Mouse (Mus musculus) adipocyte (in vitro differentiated cells): ENCODE data around the gene Nrn1l.

Experiments
- DNase-seq: peaks from one replicate; pipeline ENCODE4 v3.0.0-alpha.2; 2016; ENCODE audit warnings: low spot score

Gene Nrn1l

GRCm38 (mm10) chr8:105893339-105893738, at the start of gene Nrn1l:
Gene Nrn1l (plus strand): TSS chr8:105893567.
- DNase-seq: peak; percentile 76

GRCm38 (mm10) chr8:105846678-105847077, 46.7 kb upstream of the Nrn1l start:
- no peak for DNase-seq

GRCm38 (mm10) chr8:105850014-105850413, 43.4 kb upstream of the Nrn1l start:
- no peak for DNase-seq

DNA sequence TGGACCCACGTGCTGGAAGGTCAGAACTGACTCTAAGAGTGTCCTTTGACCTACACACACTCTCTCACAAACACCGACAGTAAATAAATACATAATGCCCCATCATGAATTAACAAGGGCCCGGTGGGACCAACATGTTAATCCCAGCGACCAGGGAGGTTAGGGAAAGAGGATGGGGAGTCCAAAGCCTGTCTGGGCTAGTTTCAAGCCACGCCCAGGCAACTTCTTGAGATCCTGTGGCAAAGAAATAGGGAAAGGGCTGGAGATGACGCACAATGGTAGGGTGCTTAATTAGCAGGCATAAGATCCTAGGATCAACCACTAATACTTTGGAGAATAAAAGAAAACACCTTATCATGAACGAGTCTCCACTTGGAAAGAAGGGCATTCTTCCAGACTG, 42.8 kb upstream of the Nrn1l start:
- no peak for DNase-seq

DNA sequence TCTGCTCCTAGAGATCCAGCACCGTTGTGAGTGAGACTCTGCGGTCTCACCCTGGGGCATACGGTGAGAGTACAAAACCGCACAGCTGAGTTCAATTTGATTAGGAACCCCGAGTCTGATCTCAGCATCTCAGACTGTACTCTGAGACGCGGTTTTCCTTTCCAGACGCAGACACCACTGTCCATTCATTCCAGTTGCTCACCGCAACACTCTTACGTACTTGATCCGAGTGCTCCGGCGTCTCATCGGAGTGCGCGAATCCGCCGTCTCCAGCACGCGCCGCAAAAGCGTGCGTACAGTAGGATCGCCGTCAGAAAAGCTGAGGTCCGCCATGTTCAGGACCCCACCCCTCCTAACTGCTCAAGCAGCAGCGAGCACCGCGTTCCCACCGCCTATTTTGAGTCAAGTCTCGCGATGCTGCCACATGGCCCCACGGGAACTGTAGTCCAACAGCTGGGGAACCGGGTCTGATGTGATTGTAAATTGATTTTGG, 41.7 kb upstream of the Nrn1l start:
- DNase-seq: peak; percentile 91

DNA sequence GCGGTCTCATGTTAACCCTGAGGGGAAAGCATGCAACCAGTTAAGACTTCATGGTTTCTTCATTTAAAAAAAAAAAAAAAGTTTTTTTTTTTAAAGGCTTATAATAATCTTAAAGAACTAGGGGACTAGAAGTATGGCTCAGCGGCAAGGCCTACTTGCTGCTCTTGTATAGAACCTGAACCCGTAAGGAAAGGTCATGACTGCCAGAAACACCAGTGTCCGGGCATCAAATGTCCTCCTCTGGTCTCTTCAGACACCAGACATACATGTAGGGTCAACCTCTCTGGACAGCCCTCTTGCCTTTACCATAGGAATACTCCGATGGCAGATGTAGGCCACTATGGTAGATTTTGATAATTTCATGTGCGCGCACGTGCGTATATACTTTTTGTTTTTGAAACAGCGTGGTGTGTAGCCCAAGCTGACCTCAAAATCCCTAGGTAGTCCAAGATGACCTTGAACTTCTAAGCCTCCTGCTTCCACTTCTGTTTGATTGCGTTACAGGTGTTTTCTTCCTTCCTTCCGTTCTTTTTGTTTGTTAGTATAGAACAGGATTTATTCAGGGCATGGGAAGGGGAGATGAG, 41.1 kb upstream of the Nrn1l start:
- no peak for DNase-seq

- no peak for DNase-seq
Measured at GRCm38 (mm10) chr8:105853178-105853577, 40.2 kb upstream of the Nrn1l start, which contains the start of gene Cenpt. Gene Cenpt (minus strand): TSS chr8:105853278.

- DNase-seq: no peak
Measured at GRCm38 (mm10) chr8:105854303-105854702, 39.1 kb upstream of the Nrn1l start.

DNA sequence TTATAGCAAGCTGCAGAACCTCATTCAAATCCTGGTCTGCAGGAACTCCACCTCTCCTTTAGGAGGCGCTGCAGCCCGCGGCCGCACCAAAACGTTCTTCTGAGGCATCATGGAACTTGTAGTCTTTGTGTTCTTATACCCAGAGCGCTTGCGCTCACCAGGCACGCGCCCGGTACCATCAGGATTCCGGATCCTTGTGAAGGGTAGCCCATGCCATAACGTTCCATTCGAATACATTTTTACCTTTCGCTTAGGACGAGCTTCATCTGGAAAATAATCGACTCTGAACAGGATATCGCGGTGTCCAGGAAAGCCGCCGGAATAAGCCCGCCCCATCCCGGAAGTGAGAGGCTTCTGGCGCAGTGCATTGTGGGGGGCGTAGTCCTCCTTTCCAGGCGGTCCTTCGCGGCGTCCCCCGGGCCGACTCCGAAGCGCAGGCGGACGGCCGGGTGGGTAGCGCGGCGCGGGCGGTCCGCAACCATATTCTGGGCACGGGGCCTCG, 38.6 kb upstream of the Nrn1l start, which contains the start of gene Thap11:
Gene Thap11, plus strand, starts transcription at position 418 of the 502 bp plus-strand sequence.
- peak; percentile 96 for DNase-seq

DNA sequence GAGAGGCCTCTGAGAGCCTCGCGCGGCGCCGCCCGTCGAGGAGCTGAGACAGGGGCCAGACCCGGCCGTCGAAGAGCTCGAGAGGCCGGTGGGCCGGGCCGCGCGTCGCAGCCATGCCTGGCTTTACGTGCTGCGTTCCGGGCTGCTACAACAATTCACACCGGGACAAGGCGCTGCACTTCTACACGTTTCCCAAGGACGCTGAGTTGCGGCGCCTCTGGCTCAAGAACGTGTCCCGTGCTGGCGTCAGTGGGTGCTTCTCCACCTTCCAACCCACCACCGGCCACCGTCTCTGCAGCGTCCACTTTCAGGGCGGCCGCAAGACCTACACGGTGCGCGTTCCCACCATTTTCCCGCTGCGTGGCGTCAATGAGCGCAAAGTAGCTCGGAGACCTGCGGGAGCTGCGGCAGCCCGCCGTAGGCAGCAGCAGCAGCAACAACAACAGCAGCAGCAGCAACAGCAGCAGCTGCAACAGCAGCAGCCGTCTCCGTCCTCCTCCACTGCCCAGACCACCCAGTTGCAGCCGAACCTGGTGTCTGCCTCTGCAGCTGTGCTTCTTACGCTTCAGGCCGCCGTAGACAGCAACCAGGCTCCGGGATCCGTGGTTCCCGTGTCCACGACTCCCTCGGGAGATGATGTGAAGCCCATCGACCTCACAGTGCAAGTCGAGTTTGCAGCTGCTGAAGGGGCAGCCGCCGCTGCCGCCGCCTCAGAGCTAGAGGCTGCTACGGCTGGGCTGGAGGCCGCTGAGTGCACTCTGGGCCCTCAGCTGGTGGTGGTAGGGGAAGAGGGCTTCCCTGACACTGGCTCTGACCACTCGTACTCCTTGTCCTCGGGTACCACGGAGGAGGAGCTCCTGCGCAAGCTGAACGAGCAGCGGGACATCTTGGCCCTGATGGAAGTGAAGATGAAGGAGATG, 37.9 kb upstream of the Nrn1l start:
- DNase-seq: peak; percentile 35

- peak; percentile 32 for DNase-seq
Measured at GRCm38 (mm10) chr8:105856168-105856835, 37.1 kb upstream of the Nrn1l start.

- DNase-seq: no peak
Measured at GRCm38 (mm10) chr8:105858495-105858894, 34.9 kb upstream of the Nrn1l start.

GRCm38 (mm10) chr8:105859314-105859713, 34.1 kb upstream of the Nrn1l start:
- DNase-seq: no peak

DNA sequence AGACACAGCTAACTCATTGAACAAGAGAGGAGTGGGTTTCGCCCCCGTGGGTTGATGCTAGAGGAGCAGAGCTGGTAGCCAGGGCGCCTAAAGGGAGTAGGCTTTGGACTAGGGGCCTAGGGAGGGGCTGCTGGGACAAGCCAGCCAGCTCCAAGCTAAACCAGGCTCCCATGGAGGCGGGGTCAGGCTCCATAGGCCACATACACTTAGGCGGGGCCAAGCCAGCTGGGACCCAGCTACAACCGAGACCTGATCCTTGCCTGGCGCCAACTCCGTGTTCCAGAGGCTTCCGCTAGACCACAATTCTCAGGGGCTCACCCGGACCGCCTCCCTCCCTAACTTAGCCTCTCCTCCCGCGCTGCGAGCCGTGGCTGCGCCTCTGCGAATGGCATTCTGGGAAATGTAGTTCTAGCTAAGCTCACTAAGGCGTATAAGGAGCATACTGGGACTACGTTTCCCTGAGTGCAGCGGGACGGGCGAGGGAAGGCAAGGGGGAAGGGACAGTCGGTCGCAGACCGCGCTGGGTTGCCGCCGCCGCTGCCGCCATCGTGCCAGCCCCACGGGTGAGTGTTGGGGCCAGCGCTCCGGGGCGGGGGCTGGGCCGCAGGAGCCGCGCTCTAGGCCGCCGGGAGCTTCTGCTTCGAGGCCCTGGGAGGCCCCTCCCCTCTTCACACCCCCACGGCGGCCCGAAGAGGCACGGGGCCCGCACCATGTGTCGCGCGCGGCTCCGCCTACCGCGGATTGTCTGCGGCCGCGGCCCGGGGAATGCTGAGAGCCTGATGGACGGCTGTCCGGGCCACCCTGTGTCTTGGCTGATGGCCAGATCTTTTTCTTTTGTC, 33.0 kb upstream of the Nrn1l start, which contains the start of gene Nutf2:
Gene Nutf2, plus strand, starts transcription at position 438 of the 839 bp plus-strand sequence.
- peak; percentile 99 for DNase-seq

DNA sequence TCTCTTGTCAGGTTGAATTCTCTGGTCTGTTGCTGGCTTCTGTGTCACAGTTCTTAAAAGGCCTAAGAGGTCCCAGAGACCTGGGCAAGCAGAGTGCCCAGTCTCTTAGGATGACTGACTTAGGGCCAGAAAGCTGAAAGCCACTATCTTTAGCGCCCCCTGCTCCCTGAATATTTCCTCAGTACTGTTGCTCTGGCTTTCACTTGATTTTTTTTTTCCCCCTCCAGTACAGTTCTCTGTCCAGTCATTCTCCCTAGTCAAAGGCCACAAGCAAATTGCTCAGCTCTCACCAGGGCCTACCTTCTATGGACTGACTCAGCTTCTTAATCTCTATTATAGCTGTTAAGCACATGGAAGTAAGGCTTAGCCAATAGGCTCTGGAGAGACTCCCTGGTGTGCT, 31.4 kb upstream of the Nrn1l start:
- DNase-seq: peak; percentile 65

DNA sequence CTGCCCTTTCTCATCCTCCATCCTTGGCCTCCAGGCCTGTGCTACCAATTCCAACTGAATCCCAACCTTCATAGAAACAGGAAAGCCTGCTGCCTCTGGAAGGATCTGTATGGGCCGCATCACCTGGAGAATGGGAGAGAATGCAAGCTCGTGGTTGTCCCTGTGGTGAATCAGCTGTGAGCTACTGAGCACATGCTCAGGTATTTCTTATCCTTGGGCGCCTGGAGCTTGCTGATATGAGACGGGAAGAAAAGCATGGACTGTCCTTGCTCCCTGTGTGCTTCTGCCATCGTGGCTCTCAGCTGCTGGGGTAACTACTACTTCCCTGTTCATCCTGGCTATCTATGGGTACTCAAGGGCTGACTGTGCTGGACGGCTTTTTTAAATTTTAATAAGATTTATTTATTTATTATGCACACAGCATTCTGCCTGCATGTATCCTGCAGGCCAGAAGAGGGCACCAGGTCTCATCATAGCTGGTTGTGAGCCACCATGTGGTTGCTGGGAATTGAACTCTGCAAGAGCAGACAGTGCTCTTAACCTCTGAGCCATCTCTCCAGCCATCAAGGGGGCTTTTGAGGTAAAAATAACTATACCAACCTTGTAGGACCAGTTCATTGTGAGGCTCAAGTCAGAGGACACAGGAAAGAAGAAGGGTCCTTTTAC, 26.9 kb upstream of the Nrn1l start:
- no peak for DNase-seq

DNA sequence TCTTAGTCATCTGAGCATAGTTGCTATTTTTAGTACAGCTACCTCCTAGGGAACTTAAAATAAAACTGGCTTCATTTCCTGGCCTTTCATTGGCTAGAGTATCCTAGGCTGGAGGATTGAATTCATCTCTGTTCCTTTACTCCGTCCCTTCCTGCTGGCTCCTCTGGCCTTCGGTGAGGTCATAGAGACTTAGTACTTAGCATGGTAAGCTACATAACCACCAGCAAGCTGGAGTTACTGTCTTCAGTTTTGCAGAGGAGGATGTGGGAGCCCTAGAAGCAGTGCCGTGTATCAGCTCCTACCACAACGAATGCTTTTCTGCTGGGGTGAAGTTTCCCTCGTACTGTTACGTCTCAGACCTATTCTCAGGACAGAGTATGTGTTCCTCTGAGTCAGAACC, 19.1 kb upstream of the Nrn1l start:
- DNase-seq: no peak

GRCm38 (mm10) chr8:105880754-105881520, 12.4 kb upstream of the Nrn1l start, which contains the start of gene Edc4:
Gene Edc4 (plus strand): TSS chr8:105880881.
- DNase-seq: peak; percentile 89

DNA sequence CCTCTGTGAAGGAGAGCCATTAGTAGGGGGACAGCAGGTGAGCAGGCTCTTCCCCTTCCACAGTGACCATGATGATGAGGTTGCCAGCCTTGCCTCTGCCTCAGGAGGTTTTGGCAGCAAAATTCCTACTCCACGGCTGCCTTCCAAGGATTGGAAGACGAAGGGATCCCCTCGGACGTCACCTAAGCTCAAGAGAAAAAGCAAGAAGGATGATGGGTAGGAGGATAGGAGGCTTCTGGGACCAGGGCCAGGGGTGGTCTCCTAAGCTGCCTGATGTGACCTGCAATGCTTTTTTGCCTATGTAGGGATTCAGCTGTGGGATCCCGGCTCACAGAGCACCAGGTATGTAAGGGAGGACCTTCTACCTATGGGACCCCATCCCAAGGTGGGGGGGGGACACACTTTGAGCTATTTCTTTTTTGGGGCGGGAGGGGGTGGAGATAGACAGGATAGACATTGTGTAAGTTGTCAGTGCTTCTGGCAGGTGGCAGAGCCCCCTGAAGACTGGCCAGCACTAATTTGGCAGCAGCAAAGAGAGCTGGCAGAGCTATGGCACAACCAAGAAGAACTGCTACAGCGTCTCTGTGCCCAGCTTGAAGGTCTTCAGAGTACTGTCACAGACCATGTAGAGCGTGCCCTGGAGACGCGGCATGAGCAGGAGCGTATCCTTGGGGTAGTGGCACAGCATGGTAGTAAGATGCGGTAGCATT, 3.5 kb upstream of the Nrn1l start:
- no peak for DNase-seq
